Mouse (Mus musculus) gastrocnemius, adult 18-20 months (tissue): ENCODE measurements around the gene Rpap1. TPM values are rescaled to one million over a fixed set of nuclear protein-coding genes. Genes with fewer than 3 reads are reported as not detected.
A peak's percentile ranks its signal among the peaks of the same experiment; 100 is the strongest.

Experiments
- DNase-seq: peaks from one replicate; pipeline ENCODE4 v3.0.0; 2021; ENCODE audit warnings: low spot score
- long read RNA-seq, 2 experiments: library from polyadenylated mRNA; stranded (forward); transcript quantifications; one replicate each; pipeline ENCODE4 v2.0.0; 2021
- total RNA-seq, 2 experiments: library from RNA; stranded (reverse); gene quantifications; 2 replicates each; pipeline ENCODE4 v1.2.3; 2021

Rpap1 gene
- 10 to 100 TPM; 14.6 to 16.6 TPM for total RNA-seq
- long read RNA-seq, experiment 1, full-length matches to known transcripts = 8 of 29 reads
- long read RNA-seq, experiment 1, partial matches to known transcripts = 10 of 29 reads
- long read RNA-seq, experiment 1, other reads (novel, unspliced or antisense) = 11 of 29 reads
- long read RNA-seq, experiment 2, full-length matches to known transcripts = 15 of 24 reads
- long read RNA-seq, experiment 2, partial matches to known transcripts = 6 of 24 reads
- long read RNA-seq, experiment 2, other reads (novel, unspliced or antisense) = 3 of 24 reads

GRCm38 (mm10) chr2:119787206-119787883 is at the start of gene Rpap1:
Gene Rpap1 (minus strand): TSS chr2:119787537.
- DNase-seq = peak; percentile 75

DNA sequence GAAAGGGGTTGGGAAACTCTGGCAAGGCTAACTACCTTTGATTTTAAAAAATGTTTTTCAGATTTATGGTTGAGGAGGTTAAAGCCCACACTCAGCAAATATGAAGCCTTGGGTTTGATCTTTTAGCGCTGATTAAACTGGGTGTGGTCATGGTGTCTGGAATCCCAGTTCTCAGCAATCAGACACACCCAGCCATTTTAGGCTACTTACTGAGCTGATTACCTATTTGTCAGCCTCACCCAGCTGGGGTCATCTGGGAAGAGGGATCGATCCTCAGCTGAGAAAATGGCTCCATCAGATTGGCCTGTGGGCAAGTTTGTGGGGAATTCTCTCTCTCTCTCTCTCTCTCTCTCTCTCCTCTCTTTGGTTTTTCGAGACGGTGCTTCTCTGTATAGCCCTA is 46.9 kb upstream of the Rpap1 start:
- DNase-seq = no peak

- DNase-seq = no peak
These were observed 43.2 kb upstream of the Rpap1 start for GRCm38 (mm10) chr2:119830579-119830978.

- DNase-seq = no peak
These were observed 33.8 kb upstream of the Rpap1 start for GRCm38 (mm10) chr2:119821136-119821535.

GRCm38 (mm10) chr2:119818668-119819272 is 31.4 kb upstream of the Rpap1 start:
- DNase-seq = no peak

- no peak for DNase-seq
These were observed 29.7 kb upstream of the Rpap1 start for GRCm38 (mm10) chr2:119817047-119817446.

DNA sequence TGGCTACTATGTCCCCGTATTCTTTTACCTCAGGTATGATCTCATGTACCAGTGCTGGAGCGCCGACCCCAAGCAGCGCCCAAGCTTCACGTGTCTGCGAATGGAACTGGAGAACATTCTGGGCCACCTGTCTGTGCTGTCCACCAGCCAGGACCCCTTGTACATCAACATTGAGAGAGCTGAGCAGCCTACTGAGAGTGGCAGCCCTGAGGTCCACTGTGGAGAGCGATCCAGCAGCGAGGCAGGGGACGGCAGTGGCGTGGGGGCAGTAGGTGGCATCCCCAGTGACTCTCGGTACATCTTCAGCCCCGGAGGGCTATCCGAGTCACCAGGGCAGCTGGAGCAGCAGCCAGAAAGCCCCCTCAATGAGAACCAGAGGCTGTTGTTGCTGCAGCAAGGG is 29.3 kb upstream of the Rpap1 start:
- no peak for DNase-seq

- DNase-seq = no peak
These were observed 27.1 kb upstream of the Rpap1 start for GRCm38 (mm10) chr2:119814376-119814933.

GRCm38 (mm10) chr2:119811490-119812146 is 24.3 kb upstream of the Rpap1 start:
- DNase-seq = no peak

DNA sequence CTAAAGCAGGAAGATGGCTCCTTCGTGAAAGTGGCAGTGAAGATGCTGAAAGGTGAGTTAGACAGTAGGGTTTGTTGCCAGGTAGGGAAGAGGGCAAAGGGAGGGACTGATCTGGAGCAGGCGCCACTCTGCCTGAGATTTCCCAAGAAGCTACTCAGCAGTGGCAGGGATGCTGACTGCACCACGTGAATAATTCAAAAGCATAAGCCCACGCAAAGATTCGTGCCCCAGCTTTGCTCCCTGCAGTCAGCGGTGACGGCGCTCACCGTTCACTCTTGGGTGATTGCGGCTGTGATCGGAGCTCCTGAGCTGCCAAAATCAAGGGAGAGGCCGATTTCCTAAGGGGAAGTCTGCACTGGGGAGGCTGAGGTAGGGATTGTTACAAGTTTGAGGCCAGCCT is 23.6 kb upstream of the Rpap1 start:
- DNase-seq = no peak

- DNase-seq = no peak
These were observed 21.5 kb upstream of the Rpap1 start for GRCm38 (mm10) chr2:119808881-119809280.

DNA sequence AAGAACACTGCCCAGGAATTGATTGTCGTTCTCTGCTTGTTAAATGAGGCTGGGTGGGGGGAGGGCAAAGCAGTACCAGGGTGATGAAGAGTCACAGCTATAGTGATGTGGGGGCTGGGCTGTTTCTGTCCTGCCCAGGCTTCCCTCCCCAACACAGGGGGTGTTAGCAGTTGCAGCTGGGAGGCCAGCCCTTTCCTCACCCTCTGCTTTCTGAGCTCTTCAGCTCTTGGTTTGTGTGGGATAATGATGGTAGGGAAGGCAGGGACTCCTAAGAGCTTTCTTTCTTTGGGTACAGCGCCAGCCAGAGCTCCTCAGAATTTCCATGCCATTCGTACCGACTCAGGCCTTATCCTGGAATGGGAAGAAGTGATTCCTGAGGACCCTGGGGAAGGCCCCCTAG is 21.1 kb upstream of the Rpap1 start:
- no peak for DNase-seq

DNA sequence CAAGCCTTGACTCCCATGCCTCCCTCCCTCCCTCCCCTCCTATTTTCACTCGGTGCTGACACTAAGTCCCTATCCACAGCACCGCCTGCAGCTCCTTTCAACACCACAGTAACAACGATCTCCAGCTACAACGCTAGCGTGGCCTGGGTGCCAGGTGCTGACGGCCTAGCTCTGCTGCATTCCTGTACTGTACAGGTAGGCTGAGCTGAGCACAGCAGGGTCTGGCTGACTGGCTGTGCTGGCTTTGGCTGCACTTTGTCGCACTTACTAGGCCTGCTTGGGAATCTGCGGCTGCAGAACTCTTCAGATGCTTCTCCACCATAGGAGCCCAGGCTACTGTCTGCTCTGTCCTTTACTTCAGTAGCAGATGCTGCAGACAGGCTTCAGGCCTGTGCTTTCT is 18.2 kb upstream of the Rpap1 start:
- DNase-seq = no peak

DNA sequence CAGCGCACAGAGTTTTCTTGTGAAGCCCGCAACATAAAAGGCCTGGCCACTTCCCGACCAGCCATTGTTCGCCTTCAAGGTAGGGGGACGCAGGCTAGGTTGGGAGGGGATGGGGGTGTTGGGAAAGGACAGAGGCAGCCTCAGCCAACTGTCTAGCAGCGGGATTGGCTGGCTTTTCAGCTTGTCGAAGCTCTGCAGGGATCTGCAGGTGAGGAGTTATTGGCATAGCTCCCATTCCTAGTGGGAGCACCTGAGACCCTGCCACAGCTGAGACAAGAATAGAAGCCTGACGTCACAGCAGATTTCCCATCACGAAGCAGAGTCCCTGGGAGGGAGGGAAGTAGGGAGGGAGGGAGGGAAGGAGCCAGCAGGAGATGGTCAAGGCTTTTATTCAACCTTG is 17.4 kb upstream of the Rpap1 start:
- DNase-seq = no peak

GRCm38 (mm10) chr2:119804275-119804628 is 16.9 kb upstream of the Rpap1 start:
- DNase-seq = no peak

GRCm38 (mm10) chr2:119803618-119804274 is 16.4 kb upstream of the Rpap1 start:
- DNase-seq = no peak

- no peak for DNase-seq
These were observed 15.7 kb upstream of the Rpap1 start for GRCm38 (mm10) chr2:119802767-119803617.

GRCm38 (mm10) chr2:119800876-119801846 is 13.8 kb upstream of the Rpap1 start:
- no peak for DNase-seq

DNA sequence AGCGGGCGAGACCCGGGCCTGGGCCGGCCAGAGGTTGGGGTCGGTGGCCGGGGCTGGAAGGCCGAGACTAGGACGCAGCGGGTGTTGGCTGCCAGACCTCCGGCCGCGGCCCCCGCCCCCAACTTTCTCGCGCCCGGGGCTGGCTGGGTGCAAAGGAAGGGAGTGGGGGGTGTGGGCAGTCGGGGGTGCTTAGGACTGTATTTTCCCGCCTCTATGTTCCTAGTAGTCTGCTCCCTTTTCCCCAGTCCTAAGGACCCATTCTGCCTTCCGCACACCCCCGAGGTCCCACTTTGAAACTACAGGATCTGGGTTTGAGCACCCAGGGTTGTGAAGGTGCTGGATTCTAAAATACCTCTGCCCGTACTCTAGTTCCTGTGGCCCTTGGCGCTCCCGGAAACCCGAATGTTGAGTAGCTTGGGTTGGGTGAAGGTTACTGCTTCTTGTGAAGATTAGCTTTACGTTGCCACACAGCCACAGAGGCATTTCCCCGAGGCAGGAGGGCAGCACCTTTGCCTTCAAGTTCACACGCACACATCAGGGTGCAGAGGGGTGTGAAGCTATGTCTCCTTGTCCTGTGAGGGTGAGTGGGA is 12.7 kb upstream of the Rpap1 start:
- DNase-seq = no peak
